Mouse (Mus musculus) lung, postnatal 0 days (tissue): Measurements from ENCODE around the gene Foxf2.

Experiments
- CTCF ChIP-seq: IDR thresholded peaks from 2 replicates; pipeline ENCODE4 v1.5.1; 2016; ENCODE audit warnings: antibody characterized with exemption, mild to moderate bottlenecking
- EP300 ChIP-seq: IDR thresholded peaks from 2 replicates; pipeline ENCODE4 v1.6.1; 2016; ENCODE audit warnings: antibody characterized with exemption, mild to moderate bottlenecking, control low read depth

DNA sequence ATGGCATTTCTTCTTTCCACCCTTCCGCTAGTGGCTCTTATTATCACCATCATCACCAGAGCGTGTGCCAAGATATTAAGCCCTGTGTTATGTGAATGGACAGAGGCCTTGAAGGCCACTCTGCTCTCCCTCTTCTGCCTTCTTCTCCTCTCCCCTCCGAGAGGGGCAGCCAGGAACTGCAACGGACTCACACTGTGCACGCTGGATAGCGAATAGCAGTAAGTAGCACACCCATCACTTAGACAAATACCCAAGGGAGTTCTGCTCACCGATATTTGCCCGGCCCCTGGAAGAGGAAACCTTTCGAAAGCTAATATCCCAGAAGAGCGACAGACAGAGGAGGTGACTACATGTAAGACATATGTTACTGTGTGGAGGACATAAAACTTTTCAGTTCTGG lies 4.9 kb downstream of the Foxf2 start:
- no peak for TF ChIP-seq CTCF
- TF ChIP-seq EP300 = no peak
